Mouse (Mus musculus): ENCODE measurements around the gene Fstl1.
A peak's percentile ranks its signal among the peaks of the same experiment; 100 is the strongest.

Fstl1 gene

DNA sequence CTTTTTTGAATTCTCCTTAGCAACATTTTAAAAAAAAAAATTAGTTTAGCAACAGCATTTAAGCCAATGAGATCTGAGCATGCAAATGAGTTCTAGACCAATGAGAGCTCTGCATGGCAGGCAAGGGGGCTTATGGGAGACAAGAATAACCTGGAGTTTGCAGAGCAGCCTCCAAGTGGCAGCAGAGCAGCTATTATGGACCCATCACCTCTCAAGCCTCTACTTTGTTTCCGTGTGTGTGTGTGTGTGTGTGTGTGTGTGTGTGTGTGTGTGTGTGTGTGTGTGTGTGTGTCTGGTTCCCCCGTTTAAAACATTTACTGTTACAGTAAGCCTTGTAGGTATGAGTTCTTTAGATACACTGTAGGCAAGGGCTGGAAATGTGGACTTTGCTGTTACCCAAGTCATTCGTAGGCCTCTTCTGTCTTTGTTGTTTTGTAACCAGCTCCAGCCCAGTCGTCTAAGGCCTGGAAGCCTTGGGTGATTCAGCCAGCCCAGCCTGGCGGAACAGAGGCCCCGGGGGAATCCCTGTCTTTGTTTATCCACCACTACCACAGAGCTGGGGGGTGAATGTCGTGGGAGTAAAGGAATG, 37.8 kb downstream of the Fstl1 start:
- DNase-seq (ENCODE audit: inconsistent age in 2 of 2, low spot score in 1 of 2) = peak; percentile 85 to 92

DNA sequence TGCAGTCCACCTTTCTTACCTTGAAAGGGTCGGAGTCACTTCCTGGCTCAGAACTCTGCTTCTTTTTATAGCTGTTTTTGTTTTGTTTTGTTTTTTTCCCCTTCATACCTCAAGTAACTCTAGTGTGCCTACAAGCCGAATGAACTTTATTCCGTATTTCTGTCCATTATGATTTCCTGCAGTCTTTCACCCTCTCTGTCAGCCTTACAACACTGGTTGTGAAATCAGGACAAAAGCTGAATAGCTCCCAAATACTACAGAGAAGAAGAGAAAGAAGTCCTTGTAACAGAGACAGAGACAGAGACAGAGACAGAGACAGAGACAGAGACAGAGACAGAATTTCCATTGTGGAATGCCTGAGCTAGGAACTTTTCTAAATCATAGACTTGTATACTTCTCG, 41.3 kb downstream of the Fstl1 start:
- DNase-seq (ENCODE audit: inconsistent age in 2 of 2, low spot score in 1 of 2) = no peak

DNA sequence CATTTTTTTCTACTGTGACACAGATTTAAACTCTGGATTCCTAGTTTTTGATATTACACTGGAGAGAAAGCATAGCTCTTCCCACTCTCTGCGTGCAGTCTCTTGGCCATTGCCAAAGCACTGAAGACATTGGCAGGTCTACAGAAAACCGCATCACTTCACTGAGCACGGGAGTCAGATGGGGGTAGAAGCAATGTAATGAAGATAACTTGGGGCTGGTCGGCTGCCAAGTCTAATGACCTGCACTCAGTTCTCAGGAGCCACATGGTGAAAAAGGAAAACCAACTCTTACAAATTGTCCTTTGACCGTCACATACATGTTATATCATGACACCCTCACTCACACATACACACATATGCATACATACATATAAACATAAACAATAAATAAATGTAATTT, 47.3 kb downstream of the Fstl1 start:
- no peak for DNase-seq (ENCODE audit: inconsistent age in 2 of 2, low spot score in 1 of 2)

- DNase-seq (ENCODE audit: inconsistent age in 2 of 2, low spot score in 1 of 2) = no peak
Measured at GRCm38 (mm10) chr16:37824778-37825505, 48.3 kb downstream of the Fstl1 start.

DNA sequence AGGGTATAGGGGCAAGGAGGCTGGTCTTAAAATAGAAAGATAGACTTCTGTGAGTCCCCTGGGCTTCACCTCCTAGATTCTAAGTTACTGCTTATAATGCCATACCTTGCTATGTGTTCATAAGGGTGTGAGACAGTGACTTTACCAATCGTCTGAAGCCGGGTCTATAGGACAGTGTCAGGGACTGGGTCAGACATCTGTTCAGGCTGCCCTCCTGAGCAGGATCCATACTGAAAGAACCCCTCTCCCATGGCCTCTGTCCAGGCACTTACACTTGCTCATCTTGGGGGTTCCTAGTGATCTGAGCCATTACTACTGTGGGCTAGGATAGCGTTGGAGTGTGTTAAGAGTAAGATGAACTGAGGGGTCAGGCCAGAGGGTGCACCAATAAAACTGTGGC, 49.6 kb downstream of the Fstl1 start:
- DNase-seq (ENCODE audit: inconsistent age in 2 of 2, low spot score in 1 of 2) = no peak

DNA sequence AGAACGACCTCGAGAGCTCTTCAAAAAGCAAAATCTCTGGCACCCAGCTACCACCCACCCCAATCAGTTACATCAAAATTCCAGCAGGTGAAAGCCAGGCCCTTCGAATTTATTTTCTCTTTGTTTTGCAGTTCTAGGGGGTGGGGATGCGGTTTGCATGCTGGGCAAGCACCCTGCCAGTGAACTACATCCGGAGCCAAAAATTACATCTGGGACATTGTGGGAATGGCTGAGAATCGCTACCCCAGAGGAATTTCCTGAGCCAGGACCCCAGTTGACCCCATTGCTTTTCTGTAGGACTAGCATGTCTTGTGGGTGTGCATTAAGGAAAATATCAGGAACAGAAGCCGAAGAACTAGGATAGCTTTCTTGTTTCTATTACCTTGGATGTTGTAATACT, 54.4 kb downstream of the Fstl1 start:
- DNase-seq (ENCODE audit: inconsistent age in 2 of 2, low spot score in 1 of 2) = no peak

DNA sequence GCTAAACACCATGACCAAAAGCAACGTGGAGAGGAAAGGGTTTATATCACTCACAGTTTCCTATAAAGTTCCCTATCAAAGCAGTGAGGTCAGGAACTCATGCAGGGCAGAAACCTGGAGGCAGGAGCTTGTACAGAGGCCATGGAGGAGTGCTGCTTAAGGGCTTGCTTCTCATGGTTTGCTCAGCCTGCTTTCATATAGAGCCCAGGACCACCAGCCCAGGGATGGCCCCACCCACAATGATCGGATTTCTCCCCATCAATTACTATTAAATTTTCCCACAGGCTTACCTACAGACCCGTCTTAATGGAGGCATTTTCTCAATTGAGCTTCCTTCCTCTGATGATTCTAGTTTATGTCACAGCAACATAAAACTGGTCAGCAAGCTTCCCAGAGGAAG, 60.9 kb downstream of the Fstl1 start:
- DNase-seq (ENCODE audit: inconsistent age in 2 of 2, low spot score in 1 of 2) = no peak

DNA sequence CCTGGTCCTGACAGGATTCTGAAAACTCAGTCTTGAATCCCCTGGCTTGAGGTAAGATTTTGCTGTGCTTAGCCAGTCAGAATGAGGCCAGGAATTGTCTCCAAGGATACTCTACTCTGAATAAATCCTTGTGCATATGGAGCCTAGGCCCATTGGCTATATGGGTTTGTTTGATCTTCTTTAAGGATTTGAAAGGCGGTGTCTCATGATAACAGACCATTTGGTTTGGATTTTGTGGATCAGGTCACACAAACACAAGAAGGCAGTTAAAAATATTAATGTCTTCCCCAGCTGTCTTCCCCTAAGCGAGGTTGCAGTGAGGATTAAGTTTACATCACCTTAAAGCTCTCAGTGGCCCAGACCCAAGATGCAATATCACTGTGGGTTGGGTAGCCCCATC, 65.8 kb downstream of the Fstl1 start:
- DNase-seq (ENCODE audit: inconsistent age in 2 of 2, low spot score in 1 of 2) = no peak

- DNase-seq (ENCODE audit: inconsistent age in 2 of 2, low spot score in 1 of 2) = no peak
Measured at GRCm38 (mm10) chr16:37843740-37844139, 67.1 kb downstream of the Fstl1 start.

GRCm38 (mm10) chr16:37845202-37845925, 68.7 kb downstream of the Fstl1 start:
- peak; percentile 56 to 82 for DNase-seq (ENCODE audit: inconsistent age in 2 of 2, low spot score in 1 of 2)

DNA sequence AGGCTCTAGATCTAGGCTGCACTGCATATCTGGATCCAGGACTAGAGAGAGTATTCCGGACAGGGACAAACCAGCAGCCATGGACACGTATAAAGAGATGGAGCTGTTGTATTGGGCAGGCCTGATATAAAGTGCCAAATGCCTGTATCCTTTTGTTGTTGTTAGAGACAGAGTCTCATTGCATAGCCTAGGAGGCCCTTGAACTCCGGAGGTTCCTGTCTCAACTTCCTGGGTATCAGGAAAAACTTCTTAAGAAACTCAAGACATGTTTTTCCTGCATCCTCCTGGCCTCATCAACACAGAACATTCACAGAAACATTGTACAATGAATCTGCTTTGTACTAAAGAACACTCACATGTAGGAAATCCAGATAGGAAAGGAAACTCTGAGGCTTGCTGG, 70.4 kb downstream of the Fstl1 start:
- no peak for DNase-seq (ENCODE audit: inconsistent age in 2 of 2, low spot score in 1 of 2)

DNA sequence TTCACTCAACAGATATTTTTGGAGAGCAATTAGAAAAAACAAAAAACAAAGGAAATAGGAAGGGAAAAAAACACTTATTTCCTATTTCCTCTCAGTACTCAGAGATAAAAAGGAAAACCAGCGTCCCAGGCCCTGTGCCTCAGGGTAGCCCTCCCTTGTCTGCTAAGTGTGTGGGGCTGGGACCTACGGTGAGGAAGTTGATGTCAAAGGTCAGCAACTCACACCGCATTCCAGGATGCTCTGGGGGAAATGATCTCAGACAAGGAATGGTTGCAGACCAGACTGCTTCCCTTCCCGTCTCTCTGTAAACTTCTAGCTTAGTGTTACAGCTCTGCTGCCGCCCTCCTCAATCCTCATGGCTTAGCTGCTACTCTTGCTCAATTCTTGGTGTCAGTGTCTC, 74.7 kb downstream of the Fstl1 start:
- peak; percentile 56 to 71 for DNase-seq (ENCODE audit: inconsistent age in 2 of 2, low spot score in 1 of 2)

DNA sequence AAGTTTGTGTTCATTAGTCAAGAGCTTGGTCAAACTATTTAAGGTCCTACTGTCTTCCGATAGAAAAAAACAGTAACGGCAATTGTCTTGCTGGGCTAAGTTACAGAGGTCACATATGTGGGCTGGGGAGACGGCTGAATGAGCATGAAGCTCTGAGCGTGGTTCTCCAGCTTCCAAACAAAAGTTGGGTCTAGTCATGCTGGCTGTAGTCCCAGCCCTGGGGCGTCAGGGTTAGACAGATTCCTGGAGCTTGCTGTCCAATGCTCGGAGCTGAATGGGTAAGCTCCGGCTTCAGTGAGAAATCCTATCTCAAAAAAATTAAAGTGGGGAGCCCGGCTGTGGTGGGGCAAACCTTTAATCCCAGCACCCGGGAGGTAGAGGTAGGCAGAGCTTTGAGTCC, 76.6 kb downstream of the Fstl1 start:
- DNase-seq (ENCODE audit: inconsistent age in 2 of 2, low spot score in 1 of 2) = no peak

DNA sequence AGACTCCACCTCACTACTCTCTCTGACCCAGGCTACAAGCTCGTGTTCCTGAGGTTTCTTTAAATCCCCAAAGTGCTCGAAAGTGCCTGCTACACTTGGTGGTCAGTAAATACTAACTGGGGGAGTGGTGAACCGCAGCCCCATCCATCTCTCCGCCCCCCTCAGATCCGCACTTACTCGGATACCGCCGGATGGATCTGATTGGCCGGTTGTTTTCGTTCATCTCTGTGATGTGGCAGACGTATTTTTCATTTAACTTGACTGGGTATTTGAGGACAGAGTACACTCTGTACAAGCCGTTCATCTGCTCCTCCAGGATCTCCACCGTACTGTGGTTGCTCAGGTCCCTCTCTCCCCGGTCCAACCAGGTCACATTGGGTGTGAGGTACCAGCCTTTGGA, 77.4 kb downstream of the Fstl1 start:
- DNase-seq (ENCODE audit: inconsistent age in 2 of 2, low spot score in 1 of 2) = no peak

- DNase-seq (ENCODE audit: inconsistent age in 2 of 2, low spot score in 1 of 2) = peak in 1 of 2 experiments; percentile 23
Measured at GRCm38 (mm10) chr16:37854593-37854992, 77.9 kb downstream of the Fstl1 start.

GRCm38 (mm10) chr16:37855583-37855982, 78.9 kb downstream of the Fstl1 start:
- DNase-seq (ENCODE audit: inconsistent age in 2 of 2, low spot score in 1 of 2) = peak in 1 of 2 experiments; percentile 20

DNA sequence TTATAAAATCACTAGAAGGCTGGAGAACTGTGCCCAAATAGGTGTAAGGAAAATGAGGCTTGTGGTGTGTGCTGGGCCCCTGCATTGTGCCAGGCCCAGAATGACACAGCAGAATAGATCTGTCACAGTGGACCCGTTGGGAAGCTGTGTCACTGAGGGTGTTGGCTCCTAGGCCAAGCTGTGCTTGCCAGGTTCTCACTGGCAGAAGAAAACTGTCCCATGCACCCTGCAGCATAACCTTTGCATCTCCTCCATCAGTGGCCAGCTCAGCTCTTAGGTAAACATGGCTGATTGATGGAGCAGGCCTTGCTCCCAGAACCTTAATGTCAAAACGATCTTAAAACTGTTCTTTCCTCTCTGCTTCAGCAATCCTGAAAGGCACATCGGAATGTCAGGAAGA, 79.7 kb downstream of the Fstl1 start:
- peak in 1 of 2 experiments; percentile 55 for DNase-seq (ENCODE audit: inconsistent age in 2 of 2, low spot score in 1 of 2)

DNA sequence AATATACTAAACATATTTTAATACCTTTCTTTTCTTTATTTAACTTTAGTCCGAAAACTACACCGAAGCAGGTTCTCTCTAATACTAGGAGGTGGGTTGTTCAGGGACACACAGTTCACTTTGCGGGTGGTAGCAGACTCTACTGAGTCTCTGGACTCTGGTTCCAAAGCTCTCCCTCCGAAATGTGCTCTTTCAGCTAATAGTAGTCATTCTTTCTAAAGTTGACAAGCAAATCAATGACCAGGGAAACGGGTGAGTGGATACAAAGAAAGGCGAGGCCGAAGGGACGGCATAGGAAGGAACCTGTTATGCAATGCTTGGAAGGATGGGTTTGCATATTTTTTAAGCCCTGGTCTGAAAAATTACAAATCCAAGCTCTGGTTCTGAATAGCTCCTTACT, 80.8 kb downstream of the Fstl1 start:
- DNase-seq (ENCODE audit: inconsistent age in 2 of 2, low spot score in 1 of 2) = no peak

- no peak for DNase-seq (ENCODE audit: inconsistent age in 2 of 2, low spot score in 1 of 2)
Measured at GRCm38 (mm10) chr16:37860213-37860612, 83.5 kb downstream of the Fstl1 start.

GRCm38 (mm10) chr16:37861029-37861428, 84.4 kb downstream of the Fstl1 start, which contains the start of gene Gm36028:
Gene Gm36028 (minus strand): TSS chr16:37861146.
- DNase-seq (ENCODE audit: inconsistent age in 2 of 2, low spot score in 1 of 2) = no peak

- DNase-seq (ENCODE audit: inconsistent age in 2 of 2, low spot score in 1 of 2) = no peak
Measured at GRCm38 (mm10) chr16:37863876-37864275, 87.2 kb downstream of the Fstl1 start.

DNA sequence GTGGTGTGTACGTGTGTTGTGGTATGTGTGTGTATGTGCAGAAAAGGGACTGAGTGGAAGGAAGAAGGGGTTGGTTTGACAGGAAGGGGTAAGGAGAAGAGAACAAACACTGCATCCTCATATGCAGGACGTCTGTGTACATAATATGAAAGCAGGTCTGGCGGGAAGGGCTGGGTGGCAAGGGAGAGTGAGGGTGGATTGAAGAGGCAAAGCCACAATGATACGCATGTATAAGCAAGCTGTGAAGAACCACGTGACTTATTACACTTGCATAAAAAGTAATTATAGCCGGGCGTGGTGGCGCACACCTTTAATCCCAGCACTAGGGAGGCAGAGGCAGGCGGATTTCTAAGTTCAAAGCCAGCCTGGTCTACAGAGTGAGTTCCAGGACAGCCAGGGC, 89.2 kb downstream of the Fstl1 start:
- DNase-seq (ENCODE audit: inconsistent age in 2 of 2, low spot score in 1 of 2) = peak in 1 of 2 experiments; percentile 24
